Mouse (Mus musculus) regulatory T cell (primary cell): ENCODE data around the gene Smo.

Experiments used
- in situ Hi-C: fragments of 300-600 bp; cut with MboI, MseI; formaldehyde crosslinking; loops from one replicate; pipeline ENCODE4 v1.15.1; 2025; ENCODE audit warnings: high pct_unique_total_duplicates

Gene Smo

DNA sequence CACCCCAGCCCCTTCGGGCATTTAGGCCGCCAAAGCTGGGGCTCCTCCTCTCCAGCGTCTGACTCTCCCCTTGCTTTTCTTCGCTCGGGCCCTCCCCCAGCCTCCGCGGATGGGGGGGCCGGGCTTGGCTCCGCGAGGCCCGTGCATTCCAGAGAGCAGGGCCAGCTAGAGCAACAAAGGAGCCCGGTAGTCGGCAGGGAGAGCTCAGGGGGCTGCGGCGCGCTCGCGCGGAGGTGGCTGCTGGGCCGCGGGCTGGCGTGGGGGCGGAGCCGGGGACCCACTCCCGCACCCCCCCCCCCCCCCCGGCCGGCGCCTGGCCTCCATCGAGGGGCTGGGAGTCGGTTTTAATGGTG is at the start of gene Smo:
Smo (plus strand) TSS at position 168 of the 353 bp plus-strand sequence.
- in situ Hi-C loops, result no loop called here

DNA sequence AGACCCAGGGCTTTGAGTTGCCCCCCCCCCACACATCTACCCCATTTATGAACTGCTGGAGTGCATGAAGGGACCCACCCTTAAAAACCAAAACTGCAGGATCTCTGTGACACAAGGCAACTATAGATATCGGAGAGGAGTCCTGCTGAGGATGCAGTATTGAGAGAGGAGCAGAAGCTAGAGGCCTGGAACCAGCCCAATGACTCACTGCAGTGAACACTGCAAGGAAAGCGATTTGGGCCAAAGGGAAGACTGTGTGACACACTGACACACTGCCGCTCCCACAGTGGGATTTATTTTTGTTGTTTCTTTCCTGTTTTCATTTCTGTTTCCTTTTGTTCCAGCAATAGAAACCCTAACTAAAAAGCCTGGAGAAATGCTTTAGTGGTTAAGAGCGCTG is 49.4 kb upstream of the Smo start:
- in situ Hi-C loops, result no loop called here

DNA sequence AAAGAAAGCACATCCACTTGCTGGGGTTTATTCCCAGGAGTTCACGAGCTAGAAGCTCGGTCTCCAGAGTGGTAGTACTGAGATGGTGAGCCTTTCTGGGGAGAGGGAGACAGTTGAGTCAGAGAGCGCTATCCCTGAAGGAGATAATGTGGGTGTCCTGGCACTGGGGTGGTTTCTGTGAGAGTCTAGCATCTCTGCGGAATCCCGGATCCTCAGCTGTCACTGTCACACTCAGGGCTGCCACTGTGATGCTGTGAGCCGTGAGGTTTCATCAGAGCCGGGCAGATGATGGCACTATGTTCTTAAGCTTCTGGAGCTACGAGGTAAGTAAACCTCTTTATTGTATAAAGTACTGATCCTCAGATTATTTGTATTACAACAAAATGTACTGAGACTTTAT is 45.8 kb upstream of the Smo start:
- in situ Hi-C loops, result no loop called here

DNA sequence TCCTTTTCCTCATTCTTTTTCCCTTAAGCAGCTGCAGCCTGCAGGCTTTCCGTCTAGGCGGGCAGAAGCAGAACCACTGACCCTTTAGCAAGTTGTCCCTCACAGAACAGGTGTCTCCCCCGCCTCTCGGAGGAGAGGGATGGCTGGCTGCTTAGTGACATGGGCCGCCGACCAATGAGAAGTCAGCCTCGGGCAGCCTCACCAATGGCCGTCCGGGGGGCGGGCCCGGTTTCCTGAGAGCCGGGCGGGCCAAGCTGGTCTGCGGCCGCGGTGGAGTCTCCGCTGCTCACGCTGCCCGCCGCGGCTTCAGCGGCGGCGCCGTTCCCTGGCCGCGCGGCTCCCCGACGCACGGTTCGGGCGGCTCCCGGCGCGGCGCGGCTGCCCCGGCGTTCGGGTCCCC is 41.4 kb upstream of the Smo start, which contains the start of gene Tspan33:
Tspan33 (plus strand) TSS at position 270 of the 400 bp plus-strand sequence.
- in situ Hi-C loops, result no loop called here

DNA sequence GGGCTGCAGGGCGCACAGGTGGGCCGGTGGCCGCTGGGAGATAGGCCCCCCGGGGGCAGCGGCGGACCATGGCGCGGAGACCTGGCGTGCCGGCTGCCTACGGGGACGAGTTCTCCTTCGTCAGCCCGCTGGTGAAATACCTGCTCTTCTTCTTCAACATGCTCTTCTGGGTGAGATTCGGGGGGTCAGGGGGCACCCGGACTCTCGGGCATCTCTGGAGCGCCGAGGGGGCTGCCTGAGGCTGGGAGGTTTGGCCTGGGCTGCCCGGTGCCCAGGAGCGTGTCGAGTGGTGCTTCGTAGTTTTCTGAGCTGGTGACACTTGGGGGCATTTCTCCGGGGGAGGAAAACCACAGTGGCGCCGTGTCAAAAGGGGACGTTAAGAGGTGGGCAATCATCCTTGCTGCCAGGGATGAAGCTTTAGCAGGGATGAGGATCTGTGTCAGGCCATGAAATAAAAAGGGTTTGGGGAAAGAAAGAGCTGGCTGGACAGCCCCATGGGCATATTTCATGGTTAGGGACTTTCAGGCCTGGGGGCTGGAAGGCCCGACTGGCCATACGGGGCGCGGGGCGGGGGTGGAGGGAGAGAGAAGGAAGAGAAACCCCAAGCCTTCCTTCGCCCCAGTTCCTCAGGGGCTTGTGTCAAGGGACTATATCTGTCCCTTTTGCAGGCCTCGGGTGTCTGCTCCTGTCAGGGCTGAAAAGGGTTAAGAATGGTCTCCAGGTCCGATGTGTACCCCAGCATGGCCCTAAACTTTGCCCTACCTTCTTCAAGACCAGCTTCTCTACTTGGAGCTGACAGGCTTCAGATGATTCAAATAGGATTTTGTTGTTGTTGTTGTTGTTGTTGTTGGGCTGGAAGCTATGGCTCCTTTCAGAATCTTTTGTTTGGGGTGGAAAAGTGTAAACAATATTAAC is 40.7 kb upstream of the Smo start:
- in situ Hi-C loops, result no loop called here

DNA sequence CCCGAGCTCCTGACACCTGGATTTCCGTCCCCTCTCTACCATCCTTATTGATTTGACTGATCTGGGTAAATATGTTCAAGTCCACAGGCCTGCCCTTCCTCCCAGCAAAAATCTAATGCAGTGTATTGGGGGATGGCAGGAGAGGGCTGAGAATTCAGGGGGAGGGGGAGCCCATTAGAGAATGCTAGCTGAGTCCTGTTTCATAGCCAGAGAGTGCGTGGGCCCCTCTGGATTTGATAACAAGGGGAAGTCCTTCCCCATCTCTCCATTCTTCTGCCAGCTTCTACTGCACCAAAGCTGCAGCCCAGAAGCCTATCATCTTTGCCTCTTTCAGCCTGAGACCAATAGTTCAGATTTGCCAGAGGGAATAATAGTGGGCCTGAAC is 40.0 kb upstream of the Smo start:
- in situ Hi-C loops, result no loop called here

DNA sequence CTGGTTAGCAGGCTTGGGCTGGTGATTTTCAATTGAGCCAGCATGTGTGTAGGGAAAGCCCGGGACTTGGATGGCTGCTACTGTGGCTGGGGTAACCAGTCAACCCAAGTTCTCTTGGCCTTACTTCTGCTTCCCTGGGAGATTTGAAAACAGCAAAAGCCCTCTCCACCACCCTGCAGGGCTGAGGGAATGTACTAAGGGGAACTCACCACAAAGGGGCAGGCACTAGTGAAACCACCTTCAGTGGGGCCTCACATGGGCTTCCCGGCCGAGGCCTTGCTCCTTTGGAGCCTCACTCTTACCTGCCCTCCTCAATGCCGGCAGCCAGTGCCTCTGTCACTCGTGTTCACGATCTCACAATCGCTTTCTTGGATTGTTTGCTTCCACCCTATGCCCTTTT is 39.3 kb upstream of the Smo start:
- in situ Hi-C loops, result no loop called here

DNA sequence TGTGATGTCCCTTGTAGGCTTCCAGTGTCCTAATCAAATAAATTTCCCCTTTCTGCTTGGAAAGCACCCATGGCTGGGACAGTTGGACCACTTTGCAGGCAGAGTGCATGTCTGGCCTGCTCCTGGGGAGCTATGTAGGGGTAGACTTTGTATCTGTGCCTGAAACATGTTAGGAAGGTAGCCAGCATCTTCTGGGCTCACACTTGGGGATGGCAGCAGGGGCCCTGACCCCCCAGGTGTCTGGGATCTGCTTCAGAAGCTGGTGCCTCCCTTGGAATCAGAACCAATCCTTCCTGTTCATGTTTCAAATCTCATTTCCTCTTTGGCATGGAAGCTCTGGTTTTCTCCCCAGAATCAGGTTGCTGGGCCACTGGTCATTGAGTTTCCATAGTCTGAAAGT is 38.2 kb upstream of the Smo start:
- in situ Hi-C loops, result no loop called here

DNA sequence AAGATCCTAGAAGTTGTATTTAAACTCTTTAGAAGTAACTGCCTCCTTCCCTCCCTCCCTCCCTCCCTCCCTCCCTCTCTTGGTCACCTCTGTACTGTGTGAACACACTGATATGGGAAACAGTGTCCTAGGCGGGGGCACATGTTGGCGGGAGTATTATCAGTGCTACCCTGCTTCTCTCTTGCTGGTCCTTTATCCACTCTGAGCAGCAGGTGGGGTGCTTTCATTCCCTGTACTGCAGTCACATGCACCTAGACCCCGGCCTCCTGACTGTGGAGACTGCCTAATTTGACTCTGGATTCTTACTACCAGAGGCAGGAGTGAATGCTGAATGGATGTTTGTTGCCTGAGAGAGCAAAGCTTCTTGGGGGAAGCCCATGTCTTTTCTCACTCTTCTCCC is 37.8 kb upstream of the Smo start:
- in situ Hi-C loops, result no loop called here

DNA sequence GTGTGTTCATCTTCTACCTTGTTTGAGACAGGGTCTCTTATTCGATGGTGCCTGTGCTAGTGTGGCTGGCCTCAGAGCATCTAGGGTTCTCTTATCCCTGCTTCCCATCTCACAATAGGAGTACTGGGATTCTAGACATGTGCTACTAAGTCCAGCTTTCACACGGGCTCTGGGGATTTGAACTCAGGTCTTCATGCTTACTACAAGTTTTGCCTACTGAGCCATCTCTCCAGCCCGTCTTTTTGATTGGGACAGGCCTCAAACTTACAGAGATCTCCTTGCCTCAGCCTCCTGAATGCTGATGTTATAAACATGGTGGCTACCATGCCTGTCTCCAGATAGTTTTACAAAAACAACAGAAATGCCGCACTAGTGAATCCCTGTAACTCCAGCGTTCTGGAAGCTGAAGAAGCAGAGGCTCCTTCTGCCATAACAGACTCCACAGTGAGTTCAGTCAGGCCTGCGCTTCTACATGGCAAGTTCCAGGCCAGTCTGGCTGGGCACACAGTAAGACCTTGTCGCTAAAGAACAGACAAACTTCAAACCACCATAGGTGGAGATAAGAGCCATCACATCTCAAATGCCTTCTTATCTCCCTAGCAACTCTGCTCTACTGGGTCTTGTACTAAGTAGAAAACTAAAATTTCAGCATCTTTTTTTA is 36.1 kb upstream of the Smo start:
- in situ Hi-C loops, result no loop called here

DNA sequence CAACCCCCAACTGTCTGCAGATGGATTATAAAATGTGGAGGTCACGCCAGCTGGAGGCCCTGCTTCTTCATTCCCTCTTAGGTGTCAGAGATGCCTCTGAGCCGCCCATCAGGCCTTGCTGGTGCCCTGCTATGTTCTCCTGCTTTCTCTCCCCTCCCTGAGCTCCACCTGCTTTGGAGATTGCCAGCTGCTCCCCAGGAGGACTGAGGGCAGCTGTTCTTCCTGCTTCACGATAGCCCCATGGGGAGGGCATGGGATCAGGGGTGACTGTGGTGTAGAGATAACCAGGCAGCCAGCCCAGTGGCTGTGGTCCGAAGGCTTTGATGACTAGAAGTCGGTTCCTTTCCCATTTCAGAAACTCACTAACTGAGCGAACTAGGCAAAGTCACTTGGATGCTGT is 34.3 kb upstream of the Smo start:
- in situ Hi-C loops, result loop anchor here (25.0 kb wide), 1 partner anchor 739 kb away; no protein-coding TSS in a partner anchor

DNA sequence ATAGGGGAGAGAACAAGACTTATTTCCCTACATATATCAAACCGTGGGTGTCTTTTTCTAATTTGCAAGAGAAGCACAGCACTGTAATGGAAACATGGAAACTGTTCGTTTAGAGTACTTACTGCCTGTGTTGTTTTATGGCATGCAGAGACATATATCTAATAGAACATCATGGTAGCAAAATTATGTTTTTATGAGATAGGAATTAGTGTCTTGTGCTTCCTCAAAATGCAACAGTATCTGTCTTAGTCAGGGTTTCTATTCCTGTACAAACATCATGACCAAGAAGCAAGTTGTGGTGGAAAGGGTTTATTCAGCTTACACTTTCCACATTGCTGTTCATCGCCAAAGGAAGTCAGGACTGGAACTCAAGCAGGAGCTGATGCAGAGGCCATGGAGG is 33.2 kb upstream of the Smo start:
- in situ Hi-C loops, result loop anchor here (25.0 kb wide), 1 partner anchor 740 kb away; no protein-coding TSS in a partner anchor

DNA sequence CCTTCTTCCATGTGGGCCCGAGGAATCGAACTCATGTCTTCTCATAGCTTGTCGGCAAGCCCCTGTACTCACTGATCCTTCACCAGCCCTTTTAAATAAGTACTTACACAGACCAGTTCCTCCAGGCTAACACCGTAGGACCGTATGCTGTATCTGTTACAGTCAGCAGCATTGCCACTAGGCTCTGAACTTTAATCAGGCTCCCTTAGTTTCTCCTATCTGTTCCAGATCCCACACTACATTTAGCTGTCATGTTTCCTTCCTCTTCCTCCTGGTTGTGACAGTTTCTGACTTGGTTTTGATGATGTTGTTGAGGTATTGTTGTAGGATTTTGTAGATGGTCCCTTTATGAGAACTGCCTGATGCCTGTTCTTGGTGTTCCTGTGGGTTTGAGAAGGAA is 31.2 kb upstream of the Smo start:
- in situ Hi-C loops, result loop anchor here (25.0 kb wide), 1 partner anchor 742 kb away; no protein-coding TSS in a partner anchor

DNA sequence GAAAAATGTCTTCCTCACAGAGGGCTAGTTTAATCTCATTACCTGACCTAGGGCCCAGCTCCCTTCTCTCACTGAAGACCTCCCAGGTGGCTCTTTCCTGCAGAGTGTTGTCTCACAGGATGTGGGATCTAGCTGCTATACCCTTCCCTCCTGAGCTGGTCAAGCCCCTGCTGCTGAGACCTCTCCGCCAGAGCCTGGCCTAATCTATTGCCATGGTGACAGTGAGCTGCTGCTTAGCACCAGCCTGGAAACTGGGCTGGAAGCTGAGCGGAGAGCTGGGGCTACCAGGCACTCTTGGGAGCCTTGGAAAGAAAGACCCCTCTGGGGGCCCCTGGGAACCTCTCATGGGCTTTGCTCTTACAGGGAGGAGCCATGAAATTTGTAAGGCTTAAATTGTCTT is 27.4 kb upstream of the Smo start:
- in situ Hi-C loops, result loop anchor here (25.0 kb wide), 1 partner anchor 746 kb away; no protein-coding TSS in a partner anchor

DNA sequence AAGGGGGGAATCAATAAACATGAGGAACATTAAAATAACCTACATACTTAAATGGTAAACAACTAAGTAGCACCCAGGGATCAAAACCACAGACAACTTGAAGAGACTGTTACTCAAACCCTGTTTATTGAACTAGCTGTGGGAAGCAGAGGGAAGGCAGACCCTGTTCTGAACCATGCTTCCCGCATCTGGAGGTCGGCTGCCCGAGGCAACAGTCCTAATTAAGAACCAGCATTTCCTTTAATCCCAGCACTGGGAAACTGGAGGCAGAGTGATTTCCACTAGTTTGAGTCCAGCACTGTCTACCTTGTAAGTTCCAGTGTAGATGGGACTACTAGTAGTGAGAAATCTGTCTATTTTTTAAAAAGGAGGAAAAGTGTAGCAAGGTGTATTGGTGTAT is 24.0 kb upstream of the Smo start:
- in situ Hi-C loops, result loop anchor here (25.0 kb wide), 1 partner anchor 749 kb away; no protein-coding TSS in a partner anchor

DNA sequence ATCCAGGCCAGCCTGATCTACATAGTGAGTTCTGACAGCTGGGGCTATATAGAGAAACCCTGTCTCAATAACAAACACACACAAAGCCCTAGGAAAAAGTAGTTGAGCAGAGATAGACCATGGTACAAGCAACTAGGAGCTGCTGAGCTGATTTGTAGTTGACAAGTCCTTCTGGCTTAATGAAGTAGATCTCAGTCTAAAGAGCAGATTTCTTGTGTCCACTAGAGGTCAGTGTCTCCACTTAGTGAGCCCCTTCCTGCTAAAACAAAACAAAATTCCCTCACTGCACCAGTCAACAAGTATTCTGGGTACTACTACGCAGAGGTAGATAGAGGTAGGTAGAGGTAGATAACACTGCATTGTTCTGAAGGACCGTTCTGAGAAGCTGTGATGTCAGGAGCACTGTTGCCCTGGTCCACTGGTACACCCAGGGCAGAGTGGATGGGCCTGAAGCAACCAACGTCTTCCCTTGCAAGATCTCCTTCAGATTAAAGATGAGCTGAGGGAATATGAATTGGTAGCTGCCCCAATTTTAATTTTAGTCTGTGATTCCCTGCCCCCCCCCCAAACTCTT is 23.2 kb upstream of the Smo start:
- in situ Hi-C loops, result loop anchor here (25.0 kb wide), 1 partner anchor 750 kb away; no protein-coding TSS in a partner anchor

DNA sequence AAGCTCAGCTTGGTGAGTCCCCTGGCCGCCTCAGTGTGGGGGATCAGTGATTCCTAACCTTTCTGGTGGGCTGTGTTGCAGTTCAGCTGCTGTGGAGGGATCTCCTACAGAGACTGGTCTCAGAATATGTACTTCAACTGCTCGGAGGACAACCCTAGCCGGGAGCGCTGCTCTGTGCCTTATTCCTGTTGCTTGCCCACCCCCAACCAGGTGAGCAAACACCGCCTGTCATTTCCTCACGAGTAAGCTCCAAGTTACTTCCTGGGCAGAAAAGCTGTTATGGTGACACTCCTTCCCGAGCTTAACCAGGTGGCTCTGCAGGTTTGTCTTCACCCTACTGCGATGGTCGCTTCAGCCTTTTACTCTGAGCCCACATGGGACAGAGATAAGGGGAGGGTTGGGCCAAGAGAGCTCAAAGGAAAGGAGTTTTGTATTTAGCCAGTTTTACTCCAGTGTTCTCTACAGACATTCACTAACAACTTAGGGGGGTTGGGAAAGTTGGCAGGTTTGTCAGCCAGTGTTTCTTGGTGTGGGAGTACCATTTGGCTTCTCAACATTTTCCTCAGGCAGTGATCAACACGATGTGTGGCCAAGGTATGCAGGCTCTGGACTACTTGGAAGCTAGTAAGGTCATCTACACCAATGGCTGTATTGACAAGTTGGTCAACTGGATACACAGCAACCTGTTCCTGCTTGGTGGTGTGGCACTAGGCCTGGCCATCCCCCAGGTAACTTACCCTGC is 18.5 kb upstream of the Smo start:
- in situ Hi-C loops, result loop anchor here (25.0 kb wide), 1 partner anchor 754 kb away; no protein-coding TSS in a partner anchor

DNA sequence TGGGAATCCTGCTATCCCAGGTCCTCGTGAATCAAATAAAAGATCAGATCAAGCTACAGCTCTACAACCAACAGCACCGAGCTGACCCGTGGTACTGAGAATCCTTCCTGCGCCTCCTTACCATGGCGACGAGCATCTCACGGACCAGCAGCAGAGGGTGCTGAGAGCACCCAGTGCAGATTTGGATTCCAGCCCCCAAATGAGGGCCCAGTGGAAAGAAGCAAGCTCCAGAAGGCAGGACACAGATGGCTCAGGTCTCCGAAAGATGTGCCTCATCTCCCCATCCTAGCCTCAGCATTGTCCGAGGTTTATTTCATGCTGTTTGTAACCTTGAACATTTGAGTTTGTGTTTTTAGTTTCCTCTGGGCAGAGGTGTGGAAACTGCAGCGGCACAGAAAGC is 17.8 kb upstream of the Smo start:
- in situ Hi-C loops, result loop anchor here (25.0 kb wide), 1 partner anchor 755 kb away; no protein-coding TSS in a partner anchor

DNA sequence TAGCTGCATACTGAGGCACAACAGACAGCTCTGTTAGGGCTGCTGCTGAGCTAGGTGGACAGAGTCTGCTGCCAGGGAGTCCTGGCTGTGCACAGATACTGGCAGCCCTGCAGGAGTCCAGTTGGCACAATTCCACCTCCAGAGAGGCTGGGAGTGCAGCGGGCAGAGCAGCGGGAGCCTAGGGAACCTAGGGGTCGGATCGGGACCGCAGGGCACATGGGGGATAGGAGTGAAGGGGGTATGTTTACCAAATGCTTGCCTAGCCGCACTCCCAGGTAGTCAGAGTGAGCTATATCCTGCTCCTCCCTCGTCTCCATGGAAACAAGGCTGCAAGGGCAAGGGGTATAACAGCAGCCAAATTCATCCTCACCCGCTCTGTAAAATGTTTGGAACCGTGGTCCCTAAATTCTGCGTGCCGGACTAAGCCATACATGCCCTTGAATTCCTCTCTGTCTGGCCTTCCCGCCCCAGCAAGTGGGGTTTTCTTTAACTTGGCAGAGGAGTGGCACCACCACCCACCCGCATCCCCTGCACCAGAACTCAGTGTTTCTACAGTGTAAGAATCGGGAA is 17.3 kb upstream of the Smo start:
- in situ Hi-C loops, result loop anchor here (25.0 kb wide), 1 partner anchor 756 kb away; no protein-coding TSS in a partner anchor

DNA sequence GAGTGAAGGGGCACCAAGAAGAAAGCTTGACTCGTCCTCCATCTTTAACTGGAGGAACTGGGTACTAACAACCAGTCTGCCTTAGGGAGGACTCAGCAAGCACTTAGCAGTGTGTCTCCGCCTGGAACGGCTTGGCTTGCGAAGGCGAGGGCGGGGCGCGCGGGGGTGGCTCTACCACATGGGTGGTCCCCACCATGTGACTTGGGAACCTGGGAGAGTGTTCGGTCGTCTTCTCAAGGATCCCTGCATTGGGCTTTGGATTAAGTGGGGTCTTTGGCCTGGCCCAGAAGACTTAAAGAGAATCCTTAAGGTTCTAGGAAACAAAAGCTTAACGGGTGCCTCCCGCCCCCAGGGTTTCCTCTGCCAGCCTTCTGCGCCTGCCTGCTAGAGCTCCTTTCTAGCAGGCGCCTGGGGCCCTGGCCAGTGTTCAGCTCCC is 16.4 kb upstream of the Smo start:
- in situ Hi-C loops, result loop anchor here (25.0 kb wide), 1 partner anchor 757 kb away; no protein-coding TSS in a partner anchor

DNA sequence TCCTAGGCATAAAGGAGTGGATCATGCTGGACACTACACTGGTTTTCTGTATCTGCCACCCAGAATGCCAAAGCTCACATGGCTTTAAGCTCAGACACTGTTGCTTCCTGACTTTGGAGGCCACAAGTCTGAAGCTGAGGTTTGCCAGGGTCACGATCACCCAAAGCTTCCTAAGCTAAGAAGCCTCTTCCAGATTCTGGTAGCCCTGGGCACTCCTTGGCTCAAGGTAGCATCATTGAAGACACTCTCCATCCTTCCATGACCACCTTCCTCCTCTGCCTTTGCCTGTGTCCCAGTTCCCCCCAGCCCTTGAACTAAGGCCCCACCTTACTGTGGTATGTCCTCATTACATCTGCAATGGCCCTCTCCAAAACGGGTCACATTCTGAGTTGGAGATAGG is 13.4 kb upstream of the Smo start:
- in situ Hi-C loops, result loop anchor here (25.0 kb wide), 1 partner anchor 760 kb away; no protein-coding TSS in a partner anchor
